Mouse (Mus musculus) B cell, adult 62 days (primary cell): ENCODE results near the gene Zmat3. TPM values are rescaled to one million over a fixed set of nuclear protein-coding genes. Genes with fewer than 3 reads are reported as not detected.

ENCODE experiments used
- total RNA-seq: library from RNA; stranded (reverse); gene quantifications from 4 replicates; pipeline ENCODE4 v1.2.4, GENCODE M21; 2023

Zmat3 gene
- 5.8 to 6.3 TPM (median 6.1 TPM) in 4 replicates for total RNA-seq

GRCm38 (mm10) chr3:32365546-32366245 lies at the start of gene Zmat3:
Zmat3 (minus strand) TSS chr3:32366014.

DNA sequence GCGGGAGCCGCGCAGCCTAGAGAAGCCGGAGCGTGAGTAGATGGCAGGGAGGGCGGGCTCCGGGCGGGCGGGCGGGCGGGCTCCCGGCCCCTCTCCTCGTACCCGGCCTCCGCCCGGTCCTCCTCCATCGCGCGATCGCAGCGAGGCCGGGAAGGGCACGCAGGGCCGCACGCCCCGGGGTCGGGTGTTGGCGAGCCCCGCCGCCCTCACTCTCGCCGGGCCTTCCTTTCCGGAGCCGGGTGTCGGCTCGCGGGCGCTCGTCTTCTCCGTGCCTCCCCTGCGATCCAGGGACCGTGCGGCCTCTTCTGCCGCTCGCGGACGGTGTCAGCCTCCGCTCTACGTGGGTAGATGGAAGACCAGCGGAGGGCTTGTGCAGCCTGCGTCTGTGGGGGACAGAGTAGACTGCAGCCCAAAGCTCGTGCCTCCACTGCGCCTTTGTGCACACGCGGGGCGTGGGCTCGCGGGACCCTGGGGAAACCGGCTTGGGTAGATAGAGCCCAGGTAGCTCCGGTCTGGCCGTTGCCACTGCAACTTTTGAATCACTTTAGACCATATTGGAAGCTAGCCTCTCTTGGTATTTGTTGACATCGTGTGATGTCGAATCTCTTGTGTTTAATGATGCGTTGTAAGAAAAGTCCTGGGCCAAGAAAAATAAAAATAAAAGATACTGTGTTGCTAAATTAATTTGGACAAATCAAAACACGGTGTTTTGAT lies 31.8 kb upstream of the Zmat3 start, which contains the start of gene Pik3ca:
Pik3ca (plus strand) TSS at position 211 of the 714 bp plus-strand sequence.

Other genes with a start within 250 kb of the Zmat3 start
- 52.0 to 71.8 TPM (median 55.0 TPM) in 4 replicates for gene Pik3ca, start 31.7 kb upstream of the Zmat3 start, total RNA-seq
- 0.31 to 1.4 TPM (median 0.69 TPM) in 3 of 4 replicates, not detected in the other for gene Kcnmb3, start 126.2 kb upstream of the Zmat3 start, total RNA-seq
- gene Zfp639, start 144.2 kb upstream of the Zmat3 start, total RNA-seq = 45.7 to 50.7 TPM (median 49.2 TPM) in 4 replicates
- 30.4 to 36.7 TPM (median 32.8 TPM) in 4 replicates for gene Mfn1, start 163.5 kb upstream of the Zmat3 start, total RNA-seq